Mouse (Mus musculus): Measurements from ENCODE around the gene Card14.

The Card14 gene

GRCm38 (mm10) chr11:119393483-119393804 lies 85.9 kb downstream of the Card14 start:
- no peak for DNase-seq (ENCODE audit: extremely low spot score, low read depth, low spot score)

- no peak for DNase-seq (ENCODE audit: extremely low spot score, low read depth, low spot score)
Observed at GRCm38 (mm10) chr11:119394210-119394609, 86.6 kb downstream of the Card14 start.
